Mouse (Mus musculus) kidney, postnatal 0 days (tissue): Measurements from ENCODE around the gene Rtp4. TPM values are rescaled to one million over a fixed set of nuclear protein-coding genes. Genes with fewer than 3 reads are reported as not detected.
A peak's percentile ranks its signal among the peaks of the same experiment; 100 is the strongest.

Experiments used
- ATAC-seq: fragments of 200-750 bp; cut with Nextera tagmentation; replicated peaks from 2 replicates; pipeline ENCODE4 v1.8.0; 2017; ENCODE audit warnings: low read depth, moderate number of reproducible peaks, moderate TSS enrichment, moderate library complexity; ENCODE audit not compliant: low FRiP score
- DNase-seq: peaks from one replicate; pipeline ENCODE4 v3.0.0-alpha.2; 2016; ENCODE audit warnings: low spot score
- H3K27ac ChIP-seq: fragments of 300-500 bp; sonication (generic); 2 replicates; pipeline ENCODE4 v1.5.1; 2014; ENCODE audit warnings: mild to moderate bottlenecking
- H3K27me3 ChIP-seq: fragments of 300-500 bp; sonication (generic); 2 replicates; pipeline ENCODE4 v1.6.1; 2014; ENCODE audit warnings: low read length, mixed read lengths; ENCODE audit not compliant: insufficient read depth
- H3K36me3 ChIP-seq: fragments of 300-500 bp; sonication (generic); 2 replicates; pipeline ENCODE4 v1.6.1; 2014; ENCODE audit warnings: low read length, mixed read lengths; ENCODE audit not compliant: insufficient read depth
- H3K4me1 ChIP-seq: fragments of 300-500 bp; sonication (generic); replicated peaks from 2 replicates; pipeline ENCODE4 v1.6.1; 2014; ENCODE audit warnings: antibody characterized with exemption, low read length, mixed read lengths; ENCODE audit not compliant: insufficient read depth
- H3K4me2 ChIP-seq: fragments of 300-500 bp; sonication (generic); 2 replicates; pipeline ENCODE4 v1.6.1; 2014; ENCODE audit warnings: mild to moderate bottlenecking, low read length, moderate library complexity, mixed read lengths
- H3K4me3 ChIP-seq: fragments of 300-500 bp; sonication (generic); replicated peaks from 2 replicates; pipeline ENCODE4 v1.5.1; 2014; ENCODE audit warnings: low read depth, low read length
- H3K9ac ChIP-seq: fragments of 300-500 bp; sonication (generic); 2 replicates; pipeline ENCODE4 v1.6.1; 2014; ENCODE audit warnings: low read depth, low read length
- H3K9me3 ChIP-seq: fragments of 300-500 bp; sonication (generic); replicated peaks from 2 replicates; pipeline ENCODE4 v1.6.1; 2016; ENCODE audit warnings: low read length, inconsistent platforms, mixed read lengths
- CTCF ChIP-seq: IDR thresholded peaks from 2 replicates; pipeline ENCODE4 v1.5.1; 2016; ENCODE audit warnings: antibody characterized with exemption, low read depth, mild to moderate bottlenecking, moderate library complexity
- WGBS: fragments of 180-500 bp; shearing (Covaris S2); extraction: QIAGEN DNeasy Blood & Tissue Kit; methylation state at CpG from one replicate; pipeline ENCODE4 v1.1.7; 2014; 5-methylcytosine and 5-hydroxymethylcytosine counted together
- polyA plus RNA-seq: library from polyadenylated mRNA; unstranded; fragments of >200 nt; fragmentation: Nextera tagmentation; extraction: Ambion mirVana; gene quantifications from 2 replicates; pipeline ENCODE4 v1.2.1, GENCODE M21; 2015

The Rtp4 gene
- polyA plus RNA-seq, 1 experiment from 2014 or later, result 50.7 TPM

- no peak for ATAC-seq
- WGBS, result 62% methylated on average over 13 of the region's 13 CpGs
- no peak for TF ChIP-seq CTCF
- Histone ChIP-seq H3K4me1 (no peaks in the 10 kb centered on the region), H3K27me3 (no peaks in the 10 kb centered on the region), H3K9me3 (no peaks in the 10 kb centered on the region), H3K36me3 (no peaks in the 10 kb centered on the region), H3K4me3 (no peak overlapping the region), H3K9ac (no peak overlapping the region), H3K4me2 (no peak overlapping the region), H3K27ac (no peak overlapping the region)
- DNase-seq, result peak; percentile 4
Measured at GRCm38 (mm10) chr16:23659597-23660531, 139.8 kb downstream of the Rtp4 start.

Other genes starting within 250 kb of the Rtp4 start
- not detected in 2 replicates for gene Rtp1, start 91.2 kb upstream of the Rtp4 start, polyA plus RNA-seq
- 3.1 and 3.3 TPM in 2 replicates for gene Masp1, start 524 bp downstream of the Rtp4 start, polyA plus RNA-seq